Mouse (Mus musculus) hindbrain, embryonic 15.5 days (tissue): ENCODE results near the gene Prim2. TPM values are rescaled to one million over a fixed set of nuclear protein-coding genes. Genes with fewer than 3 reads are reported as not detected.

Experiments
- ATAC-seq: fragments of 200-750 bp; cut with Nextera tagmentation; 2 replicates; pipeline ENCODE4 v1.8.0; 2017; ENCODE audit warnings: low read depth, moderate number of reproducible peaks, moderate TSS enrichment; ENCODE audit not compliant: low FRiP score
- H3K27ac ChIP-seq: fragments of 300-500 bp; sonication (generic); replicated peaks from 2 replicates; pipeline ENCODE4 v1.5.1; 2015; ENCODE audit warnings: mild to moderate bottlenecking, inconsistent platforms
- H3K27me3 ChIP-seq: fragments of 300-500 bp; sonication (generic); 2 replicates; pipeline ENCODE4 v1.6.1; 2015; ENCODE audit warnings: control low read depth, inconsistent platforms
- H3K36me3 ChIP-seq: fragments of 300-500 bp; sonication (generic); 2 replicates; pipeline ENCODE4 v1.6.1; 2015; ENCODE audit warnings: control low read depth, inconsistent platforms
- H3K4me1 ChIP-seq: fragments of 300-500 bp; sonication (generic); replicated peaks from 2 replicates; pipeline ENCODE4 v1.6.1; 2015; ENCODE audit warnings: control low read depth, inconsistent platforms
- H3K4me2 ChIP-seq: fragments of 300-500 bp; sonication (generic); 2 replicates; pipeline ENCODE4 v1.6.1; 2015; ENCODE audit warnings: moderate library complexity, mild to moderate bottlenecking, inconsistent platforms
- H3K4me3 ChIP-seq: fragments of 300-500 bp; sonication (generic); 2 replicates; pipeline ENCODE4 v1.5.1; 2015; ENCODE audit warnings: mild to moderate bottlenecking, inconsistent platforms
- H3K9ac ChIP-seq: fragments of 300-500 bp; sonication (generic); 2 replicates; pipeline ENCODE4 v1.6.1; 2015; ENCODE audit warnings: inconsistent platforms
- H3K9me3 ChIP-seq: fragments of 300-500 bp; sonication (generic); 2 replicates; pipeline ENCODE4 v1.6.1; 2016; ENCODE audit warnings: control low read depth, inconsistent platforms
- WGBS: fragments of 180-500 bp; shearing (Covaris S2); methylation state at CpG from one replicate; pipeline ENCODE4 v1.1.7; 2015; 5-methylcytosine and 5-hydroxymethylcytosine counted together
- polyA plus RNA-seq: library from polyadenylated mRNA; unstranded; fragments of >200 nt; fragmentation: Nextera tagmentation; extraction: Ambion mirVana; gene quantifications from 2 replicates; pipeline ENCODE4 v1.2.1, GENCODE M21; 2015

Gene Prim2
- polyA plus RNA-seq, 1 experiment from 2014 or later, result 22.6 TPM

DNA sequence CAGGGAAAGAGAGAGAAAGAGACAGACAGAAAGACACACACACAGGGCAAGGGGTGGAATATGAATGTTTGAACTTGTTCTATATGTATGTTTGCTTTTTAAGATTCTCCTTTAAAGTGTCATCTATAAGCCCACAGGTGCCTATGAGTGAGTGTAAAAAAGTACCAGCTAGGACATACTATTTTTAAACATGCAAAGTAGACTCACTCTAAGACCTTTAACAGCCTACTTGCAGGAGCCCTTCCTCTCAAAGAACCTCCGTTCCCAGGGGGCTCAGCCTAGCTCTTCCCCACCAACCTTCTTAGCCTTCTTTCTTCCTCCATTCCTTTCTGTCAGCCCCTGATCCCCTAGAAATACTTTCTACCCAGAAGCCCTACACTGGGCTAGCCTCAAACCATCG, 73.7 kb downstream of the Prim2 start:
- H3K36me3 ChIP-seq, result no peaks in the 10 kb centered on the region
- ATAC-seq, result no peak
- H3K9ac ChIP-seq, result no peak overlapping the region
- H3K27me3 ChIP-seq, result no peaks in the 10 kb centered on the region
- H3K4me3 ChIP-seq, result no peak overlapping the region
- no peak overlapping the region for H3K27ac ChIP-seq
- WGBS, result 85% methylated on average over 2 of the region's 2 CpGs
- H3K4me2 ChIP-seq, result no peak overlapping the region
- H3K9me3 ChIP-seq, result no peaks in the 10 kb centered on the region
- H3K4me1 ChIP-seq, result no peaks in the 10 kb centered on the region; the same call in 1 of the 2 replicates

GRCm38 (mm10) chr1:33594966-33595365, 74.6 kb downstream of the Prim2 start:
- peak; percentile 40; the same call in 1 of the 2 replicates for ATAC-seq
- no peaks in the 10 kb centered on the region for H3K27me3 ChIP-seq
- H3K9me3 ChIP-seq, result no peaks in the 10 kb centered on the region
- no peaks in the 10 kb centered on the region; the same call in 1 of the 2 replicates for H3K4me1 ChIP-seq
- WGBS, result 56% methylated on average over 2 of the region's 2 CpGs
- H3K4me2 ChIP-seq, result no peak overlapping the region
- no peak overlapping the region for H3K27ac ChIP-seq
- H3K4me3 ChIP-seq, result no peak overlapping the region
- no peak overlapping the region for H3K9ac ChIP-seq
- no peaks in the 10 kb centered on the region for H3K36me3 ChIP-seq

GRCm38 (mm10) chr1:33593718-33594388, 75.7 kb downstream of the Prim2 start:
- H3K4me1 ChIP-seq, result no peaks in the 10 kb centered on the region; the same call in 1 of the 2 replicates
- H3K9me3 ChIP-seq, result no peaks in the 10 kb centered on the region
- H3K9ac ChIP-seq, result no peak overlapping the region
- no peak for ATAC-seq
- 86% methylated on average over 4 of the region's 4 CpGs for WGBS
- H3K36me3 ChIP-seq, result no peaks in the 10 kb centered on the region
- no peaks in the 10 kb centered on the region for H3K27me3 ChIP-seq
- no peak overlapping the region for H3K4me2 ChIP-seq
- H3K27ac ChIP-seq, result no peak overlapping the region
- H3K4me3 ChIP-seq, result no peak overlapping the region

GRCm38 (mm10) chr1:33591997-33592608, 77.5 kb downstream of the Prim2 start:
- H3K27ac ChIP-seq, result no peak overlapping the region
- no peak overlapping the region for H3K9ac ChIP-seq
- no peak overlapping the region for H3K4me3 ChIP-seq
- H3K36me3 ChIP-seq, result no peaks in the 10 kb centered on the region
- no peaks in the 10 kb centered on the region for H3K9me3 ChIP-seq
- no peak overlapping the region for H3K4me2 ChIP-seq
- ATAC-seq, result no peak
- H3K27me3 ChIP-seq, result no peaks in the 10 kb centered on the region
- H3K4me1 ChIP-seq, result no peaks in the 10 kb centered on the region; the same call in 1 of the 2 replicates
- 95% methylated on average over 7 of the region's 7 CpGs for WGBS

DNA sequence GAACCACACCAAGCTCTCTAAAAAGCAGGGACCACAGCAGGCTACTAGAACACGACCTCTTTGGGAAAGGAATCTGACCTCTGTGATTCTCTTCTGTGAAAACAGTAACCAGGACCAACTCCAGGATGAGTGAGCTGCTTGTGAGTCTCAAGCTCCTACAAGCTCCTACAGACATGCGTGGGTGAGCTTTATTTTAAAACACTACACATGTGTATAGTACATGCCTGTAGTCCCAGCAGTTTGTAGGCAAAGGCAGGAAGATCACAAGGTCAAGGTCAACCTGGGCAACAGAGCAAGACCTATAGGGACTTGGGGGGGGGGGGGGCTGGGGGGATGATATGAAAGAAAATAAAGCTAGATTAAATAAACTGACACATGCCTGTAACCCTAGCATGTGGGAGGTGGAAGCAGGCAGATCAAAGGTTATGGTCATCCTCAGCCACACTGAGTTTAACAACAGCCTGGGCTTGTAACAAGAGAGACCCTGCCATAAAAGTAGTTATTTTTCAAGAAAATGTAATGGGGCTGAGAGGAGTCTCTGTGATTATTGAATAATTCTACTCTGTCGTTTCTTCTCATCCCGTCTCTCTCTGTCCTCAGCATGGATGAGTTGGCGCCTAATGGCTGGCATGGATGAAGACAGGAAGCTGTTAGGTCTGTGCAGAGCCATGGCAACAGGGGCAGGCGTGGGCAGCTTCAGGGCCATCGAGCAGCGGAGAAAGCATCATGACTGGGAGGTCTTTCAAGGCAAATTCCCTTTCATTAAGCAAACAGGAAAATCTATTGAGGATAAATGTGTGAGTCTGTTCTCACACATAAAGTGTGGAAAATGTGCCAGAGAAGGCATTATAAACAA, 78.8 kb downstream of the Prim2 start:
- Histone ChIP-seq H3K4me3 (no peak overlapping the region), H3K4me1 (no peaks in the 10 kb centered on the region; the same call in 1 of the 2 replicates), H3K27ac (no peak overlapping the region), H3K9me3 (no peaks in the 10 kb centered on the region), H3K36me3 (no peaks in the 10 kb centered on the region), H3K4me2 (no peak overlapping the region), H3K9ac (no peak overlapping the region), H3K27me3 (no peaks in the 10 kb centered on the region)
- peak; percentile 59; the same call in 1 of the 2 replicates for ATAC-seq
- 47% methylated on average over 8 of the region's 8 CpGs for WGBS

- Histone ChIP-seq H3K4me3 (no peak overlapping the region), H3K4me2 (no peak overlapping the region), H3K4me1 (no peaks in the 10 kb centered on the region; the same call in 1 of the 2 replicates), H3K9ac (no peak overlapping the region), H3K27me3 (no peaks in the 10 kb centered on the region), H3K9me3 (no peaks in the 10 kb centered on the region), H3K36me3 (no peaks in the 10 kb centered on the region), H3K27ac (no peak overlapping the region)
- no peak for ATAC-seq
- 77% methylated on average over 2 of the region's 2 CpGs for WGBS
These were observed 80.1 kb downstream of the Prim2 start for GRCm38 (mm10) chr1:33589531-33589930.

- H3K4me2 ChIP-seq, result no peak overlapping the region
- no peak overlapping the region for H3K27ac ChIP-seq
- no peak overlapping the region for H3K9ac ChIP-seq
- ATAC-seq, result no peak
- H3K4me3 ChIP-seq, result no peak overlapping the region
- H3K9me3 ChIP-seq, result no peaks in the 10 kb centered on the region
- H3K27me3 ChIP-seq, result no peaks in the 10 kb centered on the region
- no peaks in the 10 kb centered on the region; the same call in 1 of the 2 replicates for H3K4me1 ChIP-seq
- WGBS, result 45% methylated on average over 6 of the region's 6 CpGs
- no peaks in the 10 kb centered on the region for H3K36me3 ChIP-seq
These were observed 81.0 kb downstream of the Prim2 start for GRCm38 (mm10) chr1:33588557-33588956.

DNA sequence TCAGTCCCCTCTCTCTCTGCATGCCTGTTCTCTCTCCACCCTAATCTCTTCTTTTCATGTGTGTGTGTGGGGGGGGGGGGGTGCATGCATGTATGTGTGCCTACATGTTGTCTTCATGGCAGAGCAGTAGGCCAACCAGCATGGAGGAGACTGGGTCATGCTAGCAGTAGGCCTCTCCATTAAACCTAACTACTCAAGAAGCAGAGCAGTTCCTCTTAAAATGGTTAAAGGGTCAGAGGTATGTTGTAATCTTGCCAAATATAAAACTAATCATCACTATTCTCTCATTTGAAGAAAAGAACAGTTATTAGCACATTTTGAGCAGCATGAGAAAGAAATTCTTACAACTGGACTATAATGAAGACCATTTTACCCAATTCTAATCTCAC, 85.0 kb downstream of the Prim2 start:
- Histone ChIP-seq H3K9ac (no peak overlapping the region), H3K9me3 (no peaks in the 10 kb centered on the region), H3K4me2 (no peak overlapping the region), H3K27me3 (no peaks in the 10 kb centered on the region), H3K27ac (no peak overlapping the region), H3K4me3 (no peak overlapping the region), H3K4me1 (no peaks in the 10 kb centered on the region), H3K36me3 (no peaks in the 10 kb centered on the region)
- ATAC-seq, result no peak

DNA sequence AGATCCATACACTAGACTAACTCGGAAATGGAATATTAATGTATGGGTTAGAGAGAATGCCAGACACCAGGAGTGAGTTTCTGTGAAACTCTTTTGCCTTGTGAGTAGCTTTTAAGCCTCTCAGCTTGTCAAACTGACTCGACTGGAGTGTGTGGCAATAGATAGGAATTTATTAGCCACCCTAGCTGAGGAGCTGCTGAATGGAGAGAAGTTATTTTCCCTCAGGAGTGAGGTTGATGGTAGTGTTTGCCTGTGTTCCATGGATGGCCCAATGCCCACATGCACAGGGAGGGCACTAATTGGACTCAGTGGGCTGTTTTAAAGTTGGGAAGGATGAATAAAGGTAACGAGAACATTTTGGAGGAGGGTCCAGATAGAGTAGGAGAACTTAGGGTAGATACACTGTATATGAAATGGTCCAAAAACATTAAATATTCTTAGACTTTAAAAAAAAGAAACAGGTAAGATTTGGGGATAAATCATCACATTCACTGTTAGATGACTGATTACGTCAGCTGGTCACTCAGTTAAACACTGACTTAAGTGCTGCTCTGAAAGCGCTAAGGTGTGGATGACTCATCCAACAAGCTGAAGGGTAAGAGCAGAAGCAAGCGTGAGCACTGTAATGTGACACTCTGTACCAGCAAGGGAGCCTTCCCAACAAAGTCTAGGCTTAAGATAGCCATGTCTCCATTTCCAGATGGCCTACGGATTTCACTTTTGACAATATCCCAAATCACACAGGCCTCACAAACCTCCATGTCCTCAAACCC, 85.6 kb downstream of the Prim2 start:
- Histone ChIP-seq H3K4me2 (no peak overlapping the region), H3K36me3 (no peaks in the 10 kb centered on the region), H3K4me3 (no peak overlapping the region), H3K9ac (no peak overlapping the region), H3K9me3 (no peaks in the 10 kb centered on the region), H3K27ac (no peak overlapping the region), H3K27me3 (no peaks in the 10 kb centered on the region), H3K4me1 (no peaks in the 10 kb centered on the region)
- WGBS, result 92% methylated on average over 7 of the region's 7 CpGs
- no peak for ATAC-seq

- no peak for ATAC-seq
- Histone ChIP-seq H3K4me1 (no peaks in the 10 kb centered on the region), H3K9ac (no peak overlapping the region), H3K9me3 (no peaks in the 10 kb centered on the region), H3K36me3 (no peaks in the 10 kb centered on the region), H3K4me3 (no peak overlapping the region), H3K27ac (no peak overlapping the region), H3K4me2 (no peak overlapping the region), H3K27me3 (no peaks in the 10 kb centered on the region)
- 86% methylated on average over 6 of the region's 6 CpGs for WGBS
These were observed 91.0 kb downstream of the Prim2 start for GRCm38 (mm10) chr1:33578593-33578992.

- Histone ChIP-seq H3K4me1 (no peaks in the 10 kb centered on the region), H3K27ac (no peak overlapping the region), H3K36me3 (no peaks in the 10 kb centered on the region), H3K27me3 (no peaks in the 10 kb centered on the region), H3K4me2 (no peak overlapping the region), H3K4me3 (no peak overlapping the region), H3K9me3 (no peaks in the 10 kb centered on the region), H3K9ac (no peak overlapping the region)
- ATAC-seq, result no peak
- WGBS, result 97% methylated on average over 6 of the region's 6 CpGs
These were observed 95.1 kb downstream of the Prim2 start for GRCm38 (mm10) chr1:33574459-33574858.
